Mouse (Mus musculus) cerebellum, postnatal 14 days (tissue): ENCODE measurements around the gene Slc16a13.

Experiments used
- DNase-seq, 2 experiments: peaks; one replicate each; pipeline ENCODE4 v3.0.0; 2021; ENCODE audit warnings: mixed read lengths in 2 of 2

Gene Slc16a13

DNA sequence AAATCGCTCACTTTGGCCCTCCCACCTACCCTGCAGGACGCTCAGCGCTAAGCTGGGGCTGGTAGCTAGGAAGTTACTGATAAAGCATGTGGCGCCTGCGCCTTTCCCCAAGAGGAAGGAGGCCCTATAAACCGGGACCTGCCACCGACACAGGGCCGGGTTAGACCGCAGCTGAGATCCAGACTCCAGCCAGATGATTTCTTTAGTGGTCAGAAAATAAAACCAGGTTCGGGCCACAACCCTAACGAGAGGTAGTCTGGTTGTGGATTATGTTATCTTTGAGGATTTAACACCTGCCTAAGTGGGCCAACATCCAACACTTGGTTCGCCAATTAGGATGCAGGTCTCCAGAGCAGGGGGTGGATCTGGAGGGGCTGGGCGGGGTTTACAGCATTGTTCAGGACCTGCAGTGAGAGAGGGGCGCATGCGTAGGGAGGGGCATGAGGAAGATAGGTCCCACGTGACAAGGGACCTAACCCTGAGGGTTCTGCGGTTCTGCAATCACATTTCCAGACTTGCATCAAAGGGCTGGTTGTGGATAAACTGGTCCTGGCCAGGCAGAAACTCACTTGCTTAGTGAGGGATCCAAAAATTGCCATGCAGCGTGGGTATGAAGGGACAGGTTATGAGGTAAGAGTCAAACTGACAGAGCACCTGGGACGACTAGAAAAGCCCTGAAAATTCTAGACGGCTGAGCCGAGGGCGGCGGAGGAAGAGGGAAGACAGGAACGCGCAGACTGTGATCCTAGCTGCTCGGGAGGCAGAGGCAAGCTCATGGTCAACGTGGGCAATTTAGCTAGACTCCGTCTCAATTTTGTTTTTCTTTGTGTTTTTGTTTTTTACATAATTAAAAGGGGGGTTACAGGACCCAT, at the start of gene Slc16a13:
TSS of gene Slc16a13 (minus strand) at position 334 of the 872 bp plus-strand sequence.
- peak; percentile 98 to 99 for DNase-seq

- DNase-seq: peak in 1 of 2 experiments; percentile 52
Observed at GRCm38 (mm10) chr11:70266405-70266804, 45.5 kb upstream of the Slc16a13 start.

DNA sequence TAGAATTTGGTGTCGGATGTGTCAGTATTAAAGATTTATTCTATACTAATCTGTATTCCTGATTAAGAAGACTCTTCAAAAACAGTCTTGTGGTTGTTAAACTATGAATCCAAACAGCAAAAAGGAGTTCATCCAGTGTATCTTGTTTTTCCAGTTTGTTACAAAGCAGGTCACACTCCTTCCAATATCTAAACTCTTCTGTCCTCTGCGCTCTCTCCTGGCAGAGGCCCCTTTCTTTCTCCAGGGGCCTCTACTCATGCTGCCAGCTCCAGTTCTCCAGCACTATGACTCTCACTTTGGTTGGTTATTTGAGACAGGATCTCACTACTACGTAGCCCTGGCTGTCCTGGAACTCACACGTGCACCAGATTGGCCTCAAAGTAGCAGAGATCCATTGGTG, 45.0 kb upstream of the Slc16a13 start:
- no peak for DNase-seq

DNA sequence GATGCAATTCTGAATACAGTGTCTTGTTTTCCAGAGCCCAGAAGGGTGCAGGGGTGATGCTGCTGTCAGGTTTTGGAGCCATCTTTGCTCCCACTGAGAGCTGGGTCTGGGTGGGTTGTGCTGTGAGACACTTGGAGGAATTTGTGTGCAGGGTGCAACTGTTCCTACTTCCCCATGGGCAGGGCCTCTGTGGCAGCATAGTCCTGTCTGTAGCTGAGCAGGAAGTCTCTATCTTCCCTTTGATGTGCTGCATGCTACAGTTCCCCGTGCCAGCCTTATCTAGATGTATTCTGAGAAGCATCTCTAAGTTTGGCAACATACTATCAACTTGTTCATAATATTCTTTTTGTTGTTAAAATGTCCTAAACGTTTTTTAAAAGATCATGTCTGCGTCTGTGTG, 44.4 kb upstream of the Slc16a13 start:
- DNase-seq: no peak

DNA sequence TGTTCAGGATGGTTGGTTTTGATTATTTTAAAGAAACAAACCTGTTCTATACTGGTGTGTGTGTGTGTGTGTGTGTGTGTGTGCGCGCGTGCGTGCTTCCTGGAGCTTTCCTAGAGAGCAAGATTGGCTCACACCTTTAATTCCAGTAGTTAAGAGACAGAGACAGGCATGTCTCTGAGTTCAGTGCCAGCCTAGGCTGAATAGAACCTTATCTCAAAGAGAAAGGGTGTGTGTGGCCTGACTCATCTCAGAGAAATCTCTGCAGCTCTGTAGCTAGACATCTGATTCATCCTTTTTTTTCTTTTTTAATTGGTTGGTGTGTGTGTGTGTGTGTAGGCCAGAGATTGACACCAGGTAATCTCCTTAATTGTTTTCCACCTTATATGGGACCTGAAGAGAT, 38.2 kb upstream of the Slc16a13 start:
- DNase-seq: no peak

- peak; percentile 49 to 57 for DNase-seq
Observed at GRCm38 (mm10) chr11:70254931-70255531, 34.2 kb upstream of the Slc16a13 start, which contains the start of gene Alox12. Gene Alox12, minus strand, starts transcription at chr11:70255353.

DNA sequence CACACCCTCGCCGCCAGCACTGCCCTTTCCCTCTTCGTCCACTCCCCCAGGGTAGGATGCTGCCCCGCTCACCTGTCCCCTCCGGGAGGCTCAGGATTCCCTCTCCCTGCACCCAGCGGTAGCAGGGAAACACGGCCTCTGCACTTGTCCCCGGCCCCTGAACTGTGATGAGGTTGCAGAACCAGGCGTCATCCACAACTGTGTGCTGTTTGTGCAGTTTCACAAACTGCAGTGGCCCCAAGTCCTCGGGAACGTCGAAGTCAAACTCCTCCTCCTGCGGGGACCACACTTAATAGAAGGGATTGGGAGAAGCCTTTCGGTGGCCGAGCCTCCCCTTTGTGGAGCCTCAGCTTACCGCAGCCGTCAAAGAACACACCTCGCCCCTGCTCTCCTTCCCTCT, 33.5 kb upstream of the Slc16a13 start:
- no peak for DNase-seq

- DNase-seq: no peak
Observed at GRCm38 (mm10) chr11:70251853-70252252, 31.0 kb upstream of the Slc16a13 start.

- DNase-seq: no peak
Observed at GRCm38 (mm10) chr11:70250150-70250549, 29.3 kb upstream of the Slc16a13 start.

GRCm38 (mm10) chr11:70247136-70247845, 26.4 kb upstream of the Slc16a13 start:
- peak; percentile 86 to 92 for DNase-seq

GRCm38 (mm10) chr11:70242591-70242990, 21.7 kb upstream of the Slc16a13 start:
- no peak for DNase-seq

- peak; percentile 81 to 87 for DNase-seq
Observed at GRCm38 (mm10) chr11:70239541-70240279, 18.8 kb upstream of the Slc16a13 start, which contains the start of the genes Gm21988 and Rnasek. Gene Gm21988, minus strand, starts transcription at chr11:70239830. Gene Rnasek, minus strand, starts transcription at chr11:70239842.

DNA sequence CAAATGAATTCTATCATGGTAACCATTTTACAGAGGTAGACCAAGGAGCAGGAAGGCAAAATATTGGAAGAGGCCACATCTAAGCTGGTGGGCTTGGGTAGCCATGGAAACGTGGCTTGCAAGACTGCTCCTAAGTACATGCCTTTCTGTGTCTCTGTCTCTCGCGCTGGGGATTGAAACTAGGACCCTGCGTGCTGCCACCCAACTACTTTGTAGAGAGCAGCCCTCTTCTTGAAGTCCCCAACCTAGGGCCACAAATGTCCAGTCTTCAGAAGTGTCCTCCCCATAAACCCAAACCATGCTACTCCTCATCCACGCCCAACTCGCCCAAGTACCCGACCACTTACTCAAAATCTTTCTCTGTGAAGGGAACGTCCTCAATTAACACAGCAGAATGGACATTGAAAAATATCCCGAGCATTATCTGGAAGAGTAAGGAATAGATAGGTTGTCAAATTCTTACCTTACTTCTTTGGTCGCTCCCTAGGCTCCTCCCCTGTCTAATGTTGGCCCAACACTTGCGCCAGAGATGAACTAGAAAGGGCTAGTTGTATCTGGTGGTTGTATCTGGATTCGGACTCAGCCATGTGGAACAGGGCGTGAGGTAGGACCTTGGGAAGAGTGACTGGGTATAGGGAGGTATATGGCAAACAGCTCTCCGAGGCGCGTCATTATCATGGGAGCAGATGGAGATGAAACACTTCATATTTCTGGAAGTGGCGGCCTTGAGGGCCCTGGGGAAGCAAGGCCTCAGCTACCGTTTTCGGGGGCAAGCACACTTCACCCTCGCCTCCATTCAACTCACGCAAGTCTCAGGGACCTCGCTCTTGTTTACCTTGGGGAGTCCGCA, 18.0 kb upstream of the Slc16a13 start:
- peak; percentile 49 to 54 for DNase-seq

GRCm38 (mm10) chr11:70237457-70238167, 16.7 kb upstream of the Slc16a13 start, which contains the start of gene 0610010K14Rik:
Gene 0610010K14Rik, minus strand, starts transcription at chr11:70237914.
- peak; percentile 99 for DNase-seq

GRCm38 (mm10) chr11:70236717-70237116, 15.9 kb upstream of the Slc16a13 start:
- DNase-seq: peak in 1 of 2 experiments; percentile 25

- peak in 1 of 2 experiments; percentile 15 for DNase-seq
Observed at GRCm38 (mm10) chr11:70235254-70235900, 14.5 kb upstream of the Slc16a13 start.

DNA sequence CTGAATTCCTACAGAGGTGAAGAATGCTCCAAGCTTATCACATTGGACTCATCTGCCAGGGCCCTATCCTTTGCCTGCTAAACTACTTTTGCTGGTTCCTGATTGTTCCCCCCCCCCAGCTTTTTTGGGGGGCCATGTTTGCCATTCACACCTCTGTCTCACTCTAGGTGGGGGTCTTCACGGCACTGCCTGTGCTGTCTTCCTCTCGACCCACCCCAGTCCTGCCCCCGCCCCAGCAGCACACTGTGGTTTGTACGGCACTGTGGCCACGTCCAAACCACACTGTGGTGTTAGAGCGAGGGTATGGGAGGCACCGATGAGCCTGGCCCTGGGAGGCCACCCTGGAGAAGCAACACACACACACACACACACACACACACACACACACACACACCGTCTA, 13.6 kb upstream of the Slc16a13 start:
- DNase-seq: peak in 1 of 2 experiments; percentile 19

DNA sequence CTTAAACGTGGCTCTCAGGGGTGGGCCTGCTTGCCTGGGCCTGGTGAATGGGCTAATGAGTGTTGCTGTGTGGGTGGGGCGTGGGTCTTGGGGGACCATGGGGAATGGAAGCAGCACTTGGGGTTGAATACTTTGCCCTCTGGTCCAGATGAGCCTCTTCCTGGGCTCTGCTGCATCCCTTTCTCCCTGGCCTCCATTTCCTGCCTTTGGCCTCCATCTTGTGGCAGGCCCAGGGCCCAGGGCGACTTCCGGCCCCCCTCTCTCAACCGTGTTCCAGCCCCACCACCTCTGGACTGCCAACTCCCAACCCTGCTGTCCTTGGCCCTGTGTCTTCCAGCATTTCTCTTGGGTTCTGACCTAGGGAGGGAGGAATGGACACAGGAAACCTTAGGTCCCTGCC, 13.2 kb upstream of the Slc16a13 start:
- DNase-seq: peak in 1 of 2 experiments; percentile 51

- peak; percentile 64 for DNase-seq
Observed at GRCm38 (mm10) chr11:70233016-70233415, 12.2 kb upstream of the Slc16a13 start.

DNA sequence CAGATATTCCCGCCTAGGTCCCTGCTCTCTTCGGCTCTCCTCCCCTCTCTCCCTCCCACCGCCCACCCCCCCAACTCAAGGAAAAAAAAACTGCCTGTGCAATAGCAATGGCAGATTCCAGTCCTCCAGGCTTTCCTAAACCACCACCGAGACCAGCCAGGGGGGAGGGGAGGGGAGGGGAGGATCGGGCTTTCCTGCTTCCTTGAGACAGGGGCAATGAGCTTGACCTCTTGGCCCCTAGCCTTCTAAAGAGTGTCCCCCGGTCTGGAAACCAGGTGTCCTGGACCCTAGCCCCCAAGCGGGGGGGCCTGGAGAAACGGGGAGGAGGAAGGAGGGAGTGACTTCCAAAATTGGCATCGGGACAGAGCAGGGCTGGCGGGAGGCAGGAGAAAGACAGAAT, 11.7 kb upstream of the Slc16a13 start:
- DNase-seq: peak; percentile 83 to 85
